Mouse (Mus musculus) heart, embryonic 14.5 days (tissue): Measurements from ENCODE around the gene Unc93b1. TPM values are rescaled to one million over a fixed set of nuclear protein-coding genes. Genes with fewer than 3 reads are reported as not detected.
"Not testable (repeated sequence)": the region's sequence is repeated elsewhere in the genome, so short reads cannot be mapped to it uniquely, and the experiment has no call there.

Experiments used
- ATAC-seq: fragments of 200-750 bp; cut with Nextera tagmentation; 2 replicates; pipeline ENCODE4 v1.8.0; 2017; ENCODE audit warnings: low read depth, moderate TSS enrichment; ENCODE audit not compliant: insufficient number of reproducible peaks, insufficient read depth, low FRiP score
- H3K27ac ChIP-seq, 2 experiments: fragments of 200-500 bp in 1 of 2; fragments of 300-500 bp in 1 of 2; sonication (generic) in 1 of 2; replicated peaks in 1 of 2; 2 replicates each; pipeline ENCODE4 v1.5.1; 2012 to 2014; ENCODE audit warnings: low read depth in 2 of 2, low read length in 2 of 2, control low read depth in 1 of 2, mild to moderate bottlenecking in 1 of 2, mixed read lengths in 1 of 2; ENCODE audit not compliant: control insufficient read depth in 1 of 2, insufficient read depth in 1 of 2
- H3K27me3 ChIP-seq: fragments of 300-500 bp; sonication (generic); 2 replicates; pipeline ENCODE4 v1.6.1; 2014; ENCODE audit warnings: mild to moderate bottlenecking, low read length, control low read depth; ENCODE audit not compliant: control insufficient read depth, insufficient read depth
- H3K36me3 ChIP-seq: fragments of 300-500 bp; sonication (generic); 2 replicates; pipeline ENCODE4 v1.6.1; 2014; ENCODE audit warnings: mild to moderate bottlenecking, control low read depth, low read length, mixed read lengths; ENCODE audit not compliant: control insufficient read depth, insufficient read depth
- H3K4me1 ChIP-seq, 2 experiments: fragments of 200-500 bp in 1 of 2; fragments of 300-500 bp in 1 of 2; sonication (generic) in 1 of 2; 2 replicates each; pipeline ENCODE4 v1.6.1; 2012 to 2014; ENCODE audit warnings: low read length in 2 of 2, control low read depth in 1 of 2, mixed read lengths in 1 of 2; ENCODE audit not compliant: control insufficient read depth in 2 of 2, insufficient read depth in 2 of 2
- H3K4me2 ChIP-seq: fragments of 300-500 bp; sonication (generic); 2 replicates; pipeline ENCODE4 v1.6.1; 2014; ENCODE audit warnings: mild to moderate bottlenecking, low read length
- H3K4me3 ChIP-seq, 2 experiments: fragments of 200-500 bp in 1 of 2; fragments of 300-500 bp in 1 of 2; sonication (generic) in 1 of 2; 2 replicates each; pipeline ENCODE4 v1.5.1; 2012 to 2014; ENCODE audit warnings: low read length in 2 of 2, mild to moderate bottlenecking in 2 of 2, control low read depth in 1 of 2, low read depth in 1 of 2, moderate library complexity in 1 of 2; ENCODE audit not compliant: control insufficient read depth in 1 of 2, insufficient read depth in 1 of 2
- H3K9ac ChIP-seq: fragments of 300-500 bp; sonication (generic); 2 replicates; pipeline ENCODE4 v1.6.1; 2014; ENCODE audit warnings: mild to moderate bottlenecking, low read length
- H3K9me3 ChIP-seq: fragments of 300-500 bp; sonication (generic); 2 replicates; pipeline ENCODE4 v1.6.1; 2016; ENCODE audit warnings: low read length, control low read depth; ENCODE audit not compliant: control insufficient read depth
- WGBS: fragments of 180-500 bp; shearing (Covaris S2); extraction: QIAGEN DNeasy Blood & Tissue Kit; methylation state at CpG from one replicate; pipeline ENCODE4 v1.1.7; 2014; 5-methylcytosine and 5-hydroxymethylcytosine counted together
- polyA plus RNA-seq: library from polyadenylated mRNA; unstranded; fragments of >200 nt; fragmentation: Nextera tagmentation; extraction: Ambion mirVana; gene quantifications from 2 replicates; pipeline ENCODE4 v1.2.1, GENCODE M21; 2014

Unc93b1 gene
- polyA plus RNA-seq, 1 experiment from 2014 or later, result 14.5 TPM

- no peak overlapping the region for H3K9ac ChIP-seq
- no peaks in the 10 kb centered on the region for H3K36me3 ChIP-seq
- WGBS, result 78% methylated on average over 3 of the region's 3 CpGs
- H3K27me3 ChIP-seq, result no peaks in the 10 kb centered on the region
- no peak for ATAC-seq
- H3K4me1 ChIP-seq, result peaks cover 6 to 11% of the 10 kb centered on the region in 2 experiments
- H3K4me3 ChIP-seq, result no peak overlapping the region
- H3K4me2 ChIP-seq, result no peak overlapping the region
- no peak overlapping the region for H3K27ac ChIP-seq
- H3K9me3 ChIP-seq, result no peaks in the 10 kb centered on the region
Measured at GRCm38 (mm10) chr19:3950331-3950730, 15.3 kb downstream of the Unc93b1 start.

GRCm38 (mm10) chr19:3951461-3951860 lies 16.5 kb downstream of the Unc93b1 start:
- no peak for ATAC-seq
- Histone ChIP-seq H3K4me2 (no peak overlapping the region), H3K4me1 (peaks cover 0 to 6% of the 10 kb centered on the region in 2 experiments; a peak in 2 of 4 replicates), H3K4me3 (no peak overlapping the region), H3K9me3 (no peaks in the 10 kb centered on the region), H3K36me3 (no peaks in the 10 kb centered on the region), H3K27ac (no peak overlapping the region), H3K9ac (no peak overlapping the region), H3K27me3 (0 out of 2 replicates have a peak, but pooled peaks cover under 1% of the 10 kb centered on the region)

- Histone ChIP-seq H3K9ac (no peak overlapping the region), H3K9me3 (no peaks in the 10 kb centered on the region), H3K27ac (no peak overlapping the region), H3K4me1 (0 out of 4 replicates have a peak, but pooled peaks cover 0 to 4% of the 10 kb centered on the region in 2 experiments), H3K4me3 (no peak overlapping the region), H3K36me3 (no peaks in the 10 kb centered on the region), H3K27me3 (0 out of 2 replicates have a peak, but pooled peaks cover 3% of the 10 kb centered on the region), H3K4me2 (no peak overlapping the region)
- WGBS, result 26% methylated on average over 1 of the region's 1 CpGs
- ATAC-seq, result no peak
Measured at GRCm38 (mm10) chr19:3952099-3952498, 17.1 kb downstream of the Unc93b1 start.

- Histone ChIP-seq H3K36me3 (no peaks in the 10 kb centered on the region), H3K4me1 (0 out of 4 replicates have a peak, but pooled peaks cover 0 to 4% of the 10 kb centered on the region in 2 experiments), H3K27ac (no peak overlapping the region), H3K9me3 (no peaks in the 10 kb centered on the region), H3K4me2 (no peak overlapping the region), H3K9ac (no peak overlapping the region), H3K27me3 (0 out of 2 replicates have a peak, but pooled peaks cover 3% of the 10 kb centered on the region), H3K4me3 (no peak overlapping the region)
- WGBS, result 83% methylated on average over 3 of the region's 3 CpGs
- ATAC-seq, result no peak
Measured at GRCm38 (mm10) chr19:3955033-3955432, 20.0 kb downstream of the Unc93b1 start.

GRCm38 (mm10) chr19:3955804-3956203 lies 20.8 kb downstream of the Unc93b1 start:
- 10% methylated on average over 4 of the region's 4 CpGs for WGBS
- H3K4me2 ChIP-seq, result no peak overlapping the region
- H3K4me1 ChIP-seq, result 0 out of 4 replicates have a peak, but pooled peaks cover 0 to 4% of the 10 kb centered on the region in 2 experiments
- no peaks in the 10 kb centered on the region for H3K9me3 ChIP-seq
- H3K27me3 ChIP-seq, result 0 out of 2 replicates have a peak, but pooled peaks cover 3% of the 10 kb centered on the region
- H3K27ac ChIP-seq, result no peak overlapping the region
- H3K9ac ChIP-seq, result no peak overlapping the region
- no peaks in the 10 kb centered on the region for H3K36me3 ChIP-seq
- H3K4me3 ChIP-seq, result no peak overlapping the region
- ATAC-seq, result no peak

GRCm38 (mm10) chr19:3957296-3958036 lies 22.5 kb downstream of the Unc93b1 start:
- not testable (repeated sequence) for H3K4me2 ChIP-seq, ATAC-seq, H3K4me1 ChIP-seq, H3K9ac ChIP-seq, H3K9me3 ChIP-seq, H3K36me3 ChIP-seq, H3K27ac ChIP-seq, H3K4me3 ChIP-seq, H3K27me3 ChIP-seq
- 81% methylated on average over 5 of the region's 5 CpGs for WGBS

GRCm38 (mm10) chr19:3958470-3958869 lies 23.5 kb downstream of the Unc93b1 start, which contains the start of gene Aldh3b3:
Gene Aldh3b3 (plus strand): TSS chr19:3958645.
- 55% methylated on average over 4 of the region's 4 CpGs for WGBS
- Histone ChIP-seq H3K4me2 (no peak within 1 kb of the TSS), H3K4me1 (peaks cover 0 to 6% of the 10 kb centered on the region in 2 experiments; a peak in 1 of 4 replicates), H3K27me3 (0 out of 2 replicates have a peak, but pooled peaks cover 3% of the 10 kb centered on the region), H3K9ac (no peak within 1 kb of the TSS), H3K4me3 (no peak within 1 kb of the TSS), H3K27ac (no peak within 1 kb of the TSS), H3K9me3 (no peaks in the 10 kb centered on the region), H3K36me3 (no peaks in the 10 kb centered on the region)
- ATAC-seq, result no peak
